Mouse (Mus musculus) limb, embryonic 13.5 days (tissue): ENCODE results near the gene Ganc. TPM values are rescaled to one million over a fixed set of nuclear protein-coding genes. Genes with fewer than 3 reads are reported as not detected.

ENCODE experiments used
- ATAC-seq: fragments of 200-750 bp; cut with Nextera tagmentation; 2 replicates; pipeline ENCODE4 v1.8.0; 2017; ENCODE audit warnings: low read depth, moderate number of reproducible peaks, moderate TSS enrichment; ENCODE audit not compliant: low FRiP score
- H3K27ac ChIP-seq: fragments of 300-500 bp; sonication (generic); 2 replicates; pipeline ENCODE4 v1.5.1; 2015; ENCODE audit warnings: inconsistent platforms, mild to moderate bottlenecking, moderate library complexity
- H3K27me3 ChIP-seq: fragments of 300-500 bp; sonication (generic); 2 replicates; pipeline ENCODE4 v1.6.1; 2015; ENCODE audit warnings: mild to moderate bottlenecking, inconsistent platforms
- H3K36me3 ChIP-seq: fragments of 300-500 bp; sonication (generic); 2 replicates; pipeline ENCODE4 v1.6.1; 2015; ENCODE audit warnings: inconsistent platforms, mild to moderate bottlenecking, moderate library complexity
- H3K4me1 ChIP-seq: fragments of 300-500 bp; sonication (generic); 2 replicates; pipeline ENCODE4 v1.6.1; 2015; ENCODE audit warnings: inconsistent platforms
- H3K4me2 ChIP-seq: fragments of 300-500 bp; sonication (generic); replicated peaks from 2 replicates; pipeline ENCODE4 v1.6.1; 2015; ENCODE audit warnings: inconsistent platforms, mild to moderate bottlenecking, moderate library complexity
- H3K4me3 ChIP-seq: fragments of 300-500 bp; sonication (generic); 2 replicates; pipeline ENCODE4 v1.5.1; 2015; ENCODE audit warnings: moderate library complexity, mild to moderate bottlenecking, inconsistent platforms
- H3K9ac ChIP-seq: fragments of 300-500 bp; sonication (generic); 2 replicates; pipeline ENCODE4 v1.6.1; 2015; ENCODE audit warnings: mild to moderate bottlenecking, inconsistent platforms
- H3K9me3 ChIP-seq: fragments of 300-500 bp; sonication (generic); 2 replicates; pipeline ENCODE4 v1.6.1; 2016; ENCODE audit warnings: inconsistent platforms
- WGBS: fragments of 180-500 bp; shearing (Covaris S2); methylation state at CpG from one replicate; pipeline ENCODE4 v1.1.7; 2015; 5-methylcytosine and 5-hydroxymethylcytosine counted together
- polyA plus RNA-seq: library from polyadenylated mRNA; unstranded; fragments of >200 nt; fragmentation: Nextera tagmentation; extraction: Ambion mirVana; gene quantifications from 2 replicates; pipeline ENCODE4 v1.2.1, GENCODE M21; 2015

Ganc gene
- polyA plus RNA-seq, 1 experiment from 2014 or later = 9.1 TPM

DNA sequence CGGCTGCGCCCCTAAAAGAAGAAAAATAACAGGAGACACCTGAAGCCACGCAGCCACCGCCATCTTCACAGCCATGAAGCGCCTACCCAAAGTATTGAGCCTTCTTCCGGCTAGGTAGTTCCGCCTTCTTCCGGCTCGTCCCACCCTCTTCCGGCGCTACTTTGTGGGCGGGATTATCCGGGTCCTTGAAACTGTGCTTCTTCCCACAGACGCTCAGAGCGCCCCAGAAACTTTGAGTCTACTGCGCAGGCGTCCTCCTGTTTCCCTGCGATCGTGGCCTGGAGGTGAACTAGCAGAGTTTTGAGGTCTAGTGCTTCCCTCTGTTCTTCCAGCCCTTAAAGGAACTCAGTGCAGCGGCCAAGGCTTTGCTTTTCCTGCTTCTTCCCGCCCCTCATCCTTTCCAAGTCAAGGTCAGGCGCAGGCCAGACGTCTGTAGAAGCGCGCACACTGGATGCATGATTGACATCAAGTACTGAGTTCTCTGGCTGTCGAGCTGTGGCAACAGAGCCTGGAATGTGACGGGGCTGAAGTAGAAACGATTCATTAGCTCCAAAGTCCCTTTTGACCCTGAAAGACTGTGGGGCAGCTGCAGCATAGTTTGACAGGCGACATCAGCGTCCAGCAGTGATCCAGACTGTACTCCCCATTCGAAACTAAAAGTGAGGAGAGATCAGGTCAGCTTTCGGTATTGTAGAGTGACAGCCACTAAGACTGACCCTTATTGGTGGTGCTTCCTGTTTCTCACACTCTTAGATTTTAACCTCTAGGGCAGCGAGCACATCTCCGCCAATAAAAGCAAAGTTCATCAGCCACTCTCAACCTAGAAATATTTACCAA, 508 bp downstream of the Ganc start, which contains the start of gene Tmem87a:
Gene Tmem87a (minus strand): TSS at position 128 of the 837 bp plus-strand sequence.
- no peaks in the 10 kb centered on the region for H3K27me3 ChIP-seq
- peak within 1 kb of the TSS; percentile 76 for H3K4me2 ChIP-seq
- peaks cover 14% of the 10 kb centered on the region for H3K4me1 ChIP-seq
- H3K9ac ChIP-seq = peak within 1 kb of the TSS; percentile 83
- H3K27ac ChIP-seq = peak within 1 kb of the TSS; percentile 96
- WGBS = under 1% methylated on average over 34 of the region's 34 CpGs
- peak within 1 kb of the TSS; percentile 80 for H3K4me3 ChIP-seq
- H3K9me3 ChIP-seq = peaks cover 9% of the 10 kb centered on the region; the same call in 1 of the 2 replicates
- ATAC-seq = peak; percentile 99
- H3K36me3 ChIP-seq = peaks cover 3% of the 10 kb centered on the region; the same call in 1 of the 2 replicates

DNA sequence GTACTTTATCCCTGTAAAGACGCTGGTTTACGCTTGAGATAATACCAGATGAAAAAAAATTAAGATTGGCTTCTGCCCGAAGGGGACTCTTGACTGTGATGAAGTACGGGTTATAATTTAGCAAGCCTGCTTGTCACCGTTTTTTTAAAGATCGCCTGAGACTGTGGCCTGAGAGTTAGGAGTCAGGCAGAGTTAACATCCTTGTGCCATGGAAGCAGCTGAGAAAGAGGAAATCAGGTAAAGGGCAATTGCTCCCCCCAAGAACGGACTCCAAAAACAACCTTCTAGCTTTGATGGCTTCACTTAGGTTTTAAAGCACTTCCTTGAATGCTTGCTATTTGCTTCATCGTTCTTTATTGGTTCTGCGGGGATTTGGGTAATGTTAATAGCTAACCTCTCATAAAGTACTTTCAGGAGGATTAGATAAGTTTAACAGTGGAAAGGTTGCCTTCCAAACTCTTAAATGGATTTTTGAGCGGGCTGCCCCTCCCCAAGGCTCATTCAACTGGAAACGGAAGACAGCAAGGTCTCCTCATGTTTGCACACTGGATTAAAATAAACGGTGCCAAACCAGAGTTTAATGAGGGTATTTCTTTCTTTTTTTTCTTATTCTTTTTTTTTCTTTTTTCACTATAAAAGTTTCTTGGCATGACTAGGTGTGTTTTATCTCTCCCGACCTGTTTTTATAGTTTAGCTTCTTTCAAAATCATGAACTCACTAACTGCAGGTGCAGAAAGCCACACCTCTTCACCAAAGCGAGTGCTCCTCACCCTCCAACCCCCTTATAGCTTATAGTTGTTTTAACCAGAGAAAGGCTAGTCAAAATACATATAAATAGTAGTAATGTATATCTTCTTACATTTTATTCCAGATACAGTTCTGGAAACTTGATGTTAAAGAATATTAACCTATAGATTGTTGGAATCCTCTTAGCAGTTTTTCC, 1.4 kb downstream of the Ganc start:
- Histone ChIP-seq H3K4me1 (peaks cover 14% of the 10 kb centered on the region), H3K4me2 (peak overlapping the region; percentile 76), H3K9ac (peak overlapping the region; percentile 83), H3K4me3 (peak overlapping the region; percentile 80), H3K9me3 (peaks cover 9% of the 10 kb centered on the region; the same call in 1 of the 2 replicates), H3K27ac (peak overlapping the region; percentile 96), H3K27me3 (no peaks in the 10 kb centered on the region), H3K36me3 (peaks cover 3% of the 10 kb centered on the region; the same call in 1 of the 2 replicates)
- WGBS = 23% methylated on average over 14 of the region's 14 CpGs
- no peak for ATAC-seq

DNA sequence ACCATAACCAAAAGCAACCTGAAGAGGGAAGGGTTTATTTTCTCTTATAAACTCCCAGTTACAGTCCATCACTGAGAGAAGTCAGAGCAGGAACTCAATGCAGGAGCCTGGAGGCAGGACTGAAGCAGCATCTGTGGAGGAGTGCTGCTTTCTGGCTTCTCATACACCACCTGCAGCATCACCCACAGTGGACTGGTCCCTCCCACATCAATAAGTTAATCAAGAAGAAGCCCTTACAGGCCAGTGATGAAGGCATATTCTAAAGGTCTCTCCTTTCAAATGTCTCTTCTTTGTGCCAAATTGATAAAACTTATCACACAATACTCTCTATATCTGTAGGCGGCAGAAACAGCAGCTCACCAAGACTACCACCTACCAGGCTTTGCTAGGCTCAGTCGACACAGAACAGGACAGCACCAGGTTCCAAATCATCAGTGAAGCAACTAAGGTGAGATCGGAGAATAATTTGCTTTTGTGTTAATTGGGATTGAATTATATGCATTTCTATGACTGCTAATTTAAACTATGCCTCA, 7.5 kb downstream of the Ganc start:
- Histone ChIP-seq H3K4me2 (no peak overlapping the region), H3K27ac (no peak overlapping the region), H3K36me3 (peaks cover 3% of the 10 kb centered on the region; the same call in 1 of the 2 replicates), H3K27me3 (no peaks in the 10 kb centered on the region), H3K4me3 (no peak overlapping the region), H3K4me1 (no peaks in the 10 kb centered on the region), H3K9ac (no peak overlapping the region), H3K9me3 (peaks cover 9% of the 10 kb centered on the region; the same call in 1 of the 2 replicates)
- no peak for ATAC-seq
- 90% methylated on average over 3 of the region's 3 CpGs for WGBS

- H3K27me3 ChIP-seq = no peaks in the 10 kb centered on the region
- no peaks in the 10 kb centered on the region for H3K9me3 ChIP-seq
- H3K4me3 ChIP-seq = no peak overlapping the region
- H3K4me1 ChIP-seq = no peaks in the 10 kb centered on the region
- no peak overlapping the region for H3K4me2 ChIP-seq
- peaks cover 3% of the 10 kb centered on the region; the same call in 1 of the 2 replicates for H3K36me3 ChIP-seq
- no peak overlapping the region for H3K9ac ChIP-seq
- no peak for ATAC-seq
- no peak overlapping the region for H3K27ac ChIP-seq
These were observed 10.4 kb downstream of the Ganc start for GRCm38 (mm10) chr2:120414113-120414512.

DNA sequence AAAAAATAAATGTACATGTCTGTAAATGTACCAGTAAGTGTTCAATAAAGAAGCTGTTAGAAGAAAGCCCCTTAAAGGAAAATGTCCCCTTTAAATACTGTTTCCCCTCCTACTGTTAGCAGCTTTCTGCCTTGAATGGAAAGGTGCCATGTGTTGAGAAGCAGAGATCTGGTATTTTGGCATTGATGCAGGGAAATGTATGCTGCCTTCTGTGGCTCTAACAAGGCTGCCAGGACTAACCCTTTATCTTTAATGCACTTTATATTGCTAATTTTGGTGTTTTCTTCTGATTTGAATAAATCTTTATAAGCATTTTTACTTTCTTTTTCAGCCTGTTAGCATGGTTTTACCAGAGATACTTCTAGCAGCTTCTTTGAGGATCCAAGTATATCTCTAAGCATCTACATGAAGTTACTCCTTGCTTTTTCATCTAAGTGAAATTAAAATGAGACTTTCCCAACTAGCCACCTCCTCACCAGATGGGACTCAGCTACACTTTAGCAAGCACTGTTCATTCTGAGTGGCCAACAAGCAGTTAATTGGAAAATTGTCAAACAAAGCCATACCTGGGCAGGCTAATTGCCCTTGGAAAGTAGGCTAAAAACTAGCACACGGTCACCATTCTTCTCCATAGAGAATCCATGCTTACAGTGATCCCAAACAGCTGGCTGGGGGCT, 11.2 kb downstream of the Ganc start:
- Histone ChIP-seq H3K9ac (no peak overlapping the region), H3K27ac (no peak overlapping the region), H3K27me3 (no peaks in the 10 kb centered on the region), H3K4me3 (no peak overlapping the region), H3K36me3 (peaks cover 3% of the 10 kb centered on the region; the same call in 1 of the 2 replicates), H3K4me1 (no peaks in the 10 kb centered on the region), H3K9me3 (no peaks in the 10 kb centered on the region), H3K4me2 (no peak overlapping the region)
- WGBS = 58% methylated on average over 1 of the region's 1 CpGs
- ATAC-seq = no peak

- H3K27me3 ChIP-seq = no peaks in the 10 kb centered on the region
- no peaks in the 10 kb centered on the region for H3K36me3 ChIP-seq
- H3K9me3 ChIP-seq = no peaks in the 10 kb centered on the region
- no peak overlapping the region for H3K27ac ChIP-seq
- 84% methylated on average over 5 of the region's 5 CpGs for WGBS
- no peaks in the 10 kb centered on the region for H3K4me1 ChIP-seq
- ATAC-seq = no peak
- H3K9ac ChIP-seq = no peak overlapping the region
- H3K4me3 ChIP-seq = no peak overlapping the region
- no peak overlapping the region for H3K4me2 ChIP-seq
These were observed 20.7 kb downstream of the Ganc start for GRCm38 (mm10) chr2:120424386-120424785.

DNA sequence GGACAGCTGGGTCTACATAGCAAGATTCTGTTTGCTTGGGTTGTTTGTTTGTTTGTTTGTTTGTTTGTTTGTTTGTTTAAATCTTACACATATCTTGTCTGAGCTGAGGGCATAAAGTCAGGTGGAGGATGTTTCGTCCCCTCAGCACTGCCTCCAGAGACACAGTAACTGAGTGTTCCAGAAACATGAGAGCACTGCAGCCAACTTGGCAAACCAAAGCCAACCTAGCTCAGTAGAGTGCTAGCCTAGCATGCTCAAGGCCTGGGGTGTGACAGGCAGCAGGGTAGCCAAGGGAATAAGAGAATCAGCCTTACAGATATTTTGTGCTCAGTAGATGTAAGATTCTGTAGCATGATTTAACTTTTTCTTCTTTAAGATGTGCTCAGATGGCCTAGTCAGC, 40.8 kb downstream of the Ganc start:
- no peak overlapping the region for H3K27ac ChIP-seq
- no peak for ATAC-seq
- no peaks in the 10 kb centered on the region for H3K27me3 ChIP-seq
- H3K4me1 ChIP-seq = no peaks in the 10 kb centered on the region
- WGBS = 94% methylated on average over 1 of the region's 1 CpGs
- no peak overlapping the region for H3K9ac ChIP-seq
- no peaks in the 10 kb centered on the region for H3K36me3 ChIP-seq
- no peak overlapping the region for H3K4me2 ChIP-seq
- H3K9me3 ChIP-seq = no peaks in the 10 kb centered on the region
- H3K4me3 ChIP-seq = no peak overlapping the region

DNA sequence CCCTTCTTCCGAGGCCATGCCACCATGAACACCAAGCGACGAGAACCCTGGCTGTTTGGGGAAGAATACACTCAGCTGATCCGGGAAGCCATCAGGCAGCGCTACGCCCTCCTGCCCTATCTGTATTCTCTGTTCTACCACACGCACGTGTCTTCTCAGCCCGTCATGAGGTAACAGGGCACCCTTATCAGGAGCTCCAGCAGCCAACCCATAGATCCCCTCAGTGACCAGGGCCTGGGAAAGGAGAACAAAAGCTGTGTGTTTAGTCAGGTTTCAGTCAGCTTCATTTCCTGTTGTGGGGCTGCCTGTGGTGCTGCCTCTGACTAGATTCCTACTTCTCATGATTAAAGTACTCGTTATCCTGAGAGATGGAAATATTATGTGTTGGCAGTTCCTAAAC, 42.7 kb downstream of the Ganc start:
- H3K9ac ChIP-seq = no peak overlapping the region
- no peaks in the 10 kb centered on the region for H3K4me1 ChIP-seq
- H3K4me3 ChIP-seq = no peak overlapping the region
- no peak overlapping the region for H3K4me2 ChIP-seq
- no peaks in the 10 kb centered on the region for H3K27me3 ChIP-seq
- no peaks in the 10 kb centered on the region for H3K9me3 ChIP-seq
- no peak for ATAC-seq
- WGBS = 77% methylated on average over 10 of the region's 10 CpGs
- H3K36me3 ChIP-seq = no peaks in the 10 kb centered on the region
- H3K27ac ChIP-seq = no peak overlapping the region

GRCm38 (mm10) chr2:120447306-120447705, 43.6 kb downstream of the Ganc start:
- Histone ChIP-seq H3K4me3 (no peak overlapping the region), H3K9me3 (no peaks in the 10 kb centered on the region), H3K4me2 (no peak overlapping the region), H3K27me3 (no peaks in the 10 kb centered on the region), H3K9ac (no peak overlapping the region), H3K36me3 (no peaks in the 10 kb centered on the region), H3K4me1 (no peaks in the 10 kb centered on the region), H3K27ac (no peak overlapping the region)
- WGBS = 94% methylated on average over 1 of the region's 1 CpGs
- ATAC-seq = no peak

DNA sequence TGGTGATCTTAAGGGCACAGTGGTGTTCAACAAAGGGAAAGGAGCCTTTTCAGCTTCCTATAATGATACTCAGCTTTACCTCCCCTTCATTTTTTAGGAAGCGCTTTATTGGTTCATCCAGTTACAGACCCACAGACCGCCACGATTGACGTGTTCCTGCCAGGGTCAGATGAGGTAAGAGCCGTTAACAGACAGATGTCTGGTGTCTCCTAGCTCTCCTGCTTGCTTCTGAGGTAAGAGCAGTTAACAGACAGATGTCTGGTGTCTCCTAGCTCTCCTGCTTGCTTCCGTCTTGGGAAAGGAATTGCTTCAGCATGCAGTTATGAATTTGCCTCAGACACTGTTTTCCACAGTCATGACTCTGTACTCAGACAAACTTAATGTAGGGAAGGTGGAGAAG, 47.0 kb downstream of the Ganc start:
- no peaks in the 10 kb centered on the region for H3K36me3 ChIP-seq
- no peak overlapping the region for H3K4me2 ChIP-seq
- H3K4me3 ChIP-seq = no peak overlapping the region
- H3K27me3 ChIP-seq = no peaks in the 10 kb centered on the region
- no peak overlapping the region for H3K9ac ChIP-seq
- no peak overlapping the region for H3K27ac ChIP-seq
- H3K9me3 ChIP-seq = peaks cover 4% of the 10 kb centered on the region; the same call in 1 of the 2 replicates
- ATAC-seq = no peak
- WGBS = 60% methylated on average over 6 of the region's 6 CpGs
- H3K4me1 ChIP-seq = no peaks in the 10 kb centered on the region

DNA sequence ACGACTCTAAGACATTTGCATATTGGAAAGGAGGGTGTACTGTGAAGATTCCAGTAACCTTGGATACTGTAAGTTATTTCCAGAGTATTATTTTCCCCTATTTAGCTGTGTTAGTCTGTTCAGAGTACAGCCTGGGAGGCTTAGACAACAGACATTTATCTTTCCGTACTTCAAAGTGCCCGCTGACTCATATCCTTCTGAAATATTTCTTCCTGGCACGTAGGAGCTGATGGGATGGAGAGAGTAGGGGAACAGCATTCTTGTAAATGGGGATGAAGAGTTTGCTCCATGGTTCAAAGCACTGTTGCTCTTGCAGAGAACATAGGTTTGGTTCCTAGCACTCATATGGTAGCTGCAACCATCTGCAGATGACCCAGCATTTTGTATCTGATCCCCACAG, 48.9 kb downstream of the Ganc start:
- WGBS = 85% methylated on average over 4 of the region's 4 CpGs

More for the DNA sequence above, 48.9 kb downstream of the Ganc start:
- Histone ChIP-seq H3K27ac (no peak overlapping the region), H3K4me3 (no peak overlapping the region), H3K4me2 (no peak overlapping the region), H3K9me3 (peaks cover 4% of the 10 kb centered on the region; the same call in 1 of the 2 replicates), H3K4me1 (no peaks in the 10 kb centered on the region), H3K27me3 (no peaks in the 10 kb centered on the region), H3K36me3 (no peaks in the 10 kb centered on the region), H3K9ac (no peak overlapping the region)
- ATAC-seq = no peak
